Mouse (Mus musculus) erythroblast, embryonic 14.5 days (primary cell): ENCODE measurements around the gene Bahcc1. TPM values are rescaled to one million over a fixed set of nuclear protein-coding genes. Genes with fewer than 3 reads are reported as not detected.

ENCODE experiments used
- H3K27me3 ChIP-seq: 2 replicates; pipeline ENCODE4 v1.6.1; 2012; ENCODE audit warnings: inconsistent platforms; ENCODE audit not compliant: control insufficient read depth
- H3K36me3 ChIP-seq: 2 replicates; pipeline ENCODE4 v1.6.1; 2012; ENCODE audit warnings: mild to moderate bottlenecking, inconsistent platforms; ENCODE audit not compliant: control insufficient read depth
- H3K4me1 ChIP-seq: 2 replicates; pipeline ENCODE4 v1.6.1; 2012; ENCODE audit warnings: inconsistent platforms; ENCODE audit not compliant: control insufficient read depth
- H3K4me3 ChIP-seq: replicated peaks from 2 replicates; pipeline ENCODE3; 2012; ENCODE audit warnings: moderate library complexity, mild to moderate bottlenecking, inconsistent platforms
- H3K9me3 ChIP-seq: 2 replicates; pipeline ENCODE4 v1.6.1; 2012; ENCODE audit warnings: low read length, inconsistent platforms, mixed read lengths; ENCODE audit not compliant: control insufficient read depth
- GATA1 ChIP-seq: IDR thresholded peaks from 2 replicates; pipeline ENCODE4 v1.6.1; 2012; ENCODE audit warnings: low read length, inconsistent platforms, mixed read lengths
- TAL1 ChIP-seq: IDR thresholded peaks from 3 replicates; pipeline ENCODE4 v1.6.1; 2012; ENCODE audit warnings: low read length, inconsistent platforms, mixed read lengths
- polyA plus RNA-seq: library from polyadenylated mRNA; stranded (reverse); fragments of >175 nt; gene quantifications from 2 replicates; pipeline ENCODE4 v1.2.3, GENCODE M21; 2012

The Bahcc1 gene
- polyA plus RNA-seq, 1 experiment, result 0.21 TPM

- Histone ChIP-seq H3K36me3 (no peaks in the 10 kb centered on the region), H3K27me3 (peaks cover 32% of the 10 kb centered on the region), H3K4me1 (peaks cover 59% of the 10 kb centered on the region), H3K4me3 (peak overlapping the region; percentile 66), H3K9me3 (peaks cover 2% of the 10 kb centered on the region; the same call in 1 of the 2 replicates)
- TF ChIP-seq GATA1 (no peak), TAL1 (no peak)
These were observed 78.8 kb downstream of the Bahcc1 start for GRCm38 (mm10) chr11:120311561-120311960.

GRCm38 (mm10) chr11:120312069-120312468 lies 79.3 kb downstream of the Bahcc1 start:
- H3K9me3 ChIP-seq, result peaks cover 2% of the 10 kb centered on the region; the same call in 1 of the 2 replicates
- no peaks in the 10 kb centered on the region for H3K36me3 ChIP-seq
- peaks cover 27% of the 10 kb centered on the region for H3K27me3 ChIP-seq
- TF ChIP-seq TAL1, result no peak
- TF ChIP-seq GATA1, result no peak
- no peak overlapping the region for H3K4me3 ChIP-seq
- peaks cover 59% of the 10 kb centered on the region for H3K4me1 ChIP-seq

- Histone ChIP-seq H3K27me3 (peaks cover 11% of the 10 kb centered on the region), H3K36me3 (no peaks in the 10 kb centered on the region), H3K4me1 (peaks cover 49% of the 10 kb centered on the region), H3K9me3 (peaks cover under 1% of the 10 kb centered on the region; the same call in 1 of the 2 replicates), H3K4me3 (no peak overlapping the region)
- TF ChIP-seq GATA1 (no peak), TAL1 (no peak)
These were observed 81.3 kb downstream of the Bahcc1 start for GRCm38 (mm10) chr11:120313906-120314685.

- no peaks in the 10 kb centered on the region for H3K9me3 ChIP-seq
- TF ChIP-seq TAL1 (no peak), GATA1 (no peak)
- peaks cover 49% of the 10 kb centered on the region for H3K4me1 ChIP-seq
- peak overlapping the region; percentile 65 for H3K4me3 ChIP-seq
- peaks cover 8% of the 10 kb centered on the region for H3K27me3 ChIP-seq
- H3K36me3 ChIP-seq, result no peaks in the 10 kb centered on the region
These were observed 82.1 kb downstream of the Bahcc1 start for GRCm38 (mm10) chr11:120314721-120315415.

GRCm38 (mm10) chr11:120315416-120315761 lies 82.6 kb downstream of the Bahcc1 start:
- Histone ChIP-seq H3K36me3 (no peaks in the 10 kb centered on the region), H3K27me3 (peaks cover 4% of the 10 kb centered on the region), H3K9me3 (peaks cover 4% of the 10 kb centered on the region), H3K4me1 (peaks cover 46% of the 10 kb centered on the region), H3K4me3 (peak overlapping the region; percentile 65)
- TF ChIP-seq TAL1 (no peak), GATA1 (no peak)

GRCm38 (mm10) chr11:120315832-120316689 lies 83.3 kb downstream of the Bahcc1 start:
- no peak for TF ChIP-seq GATA1
- peaks cover 39% of the 10 kb centered on the region for H3K4me1 ChIP-seq

GRCm38 (mm10) chr11:120316690-120317254 lies 84.0 kb downstream of the Bahcc1 start:
- peak; percentile 46 for TF ChIP-seq GATA1
- TF ChIP-seq TAL1, result no peak
- H3K4me3 ChIP-seq, result peak overlapping the region; percentile 65
- H3K27me3 ChIP-seq, result no peaks in the 10 kb centered on the region
- H3K4me1 ChIP-seq, result peaks cover 32% of the 10 kb centered on the region
- no peaks in the 10 kb centered on the region for H3K36me3 ChIP-seq
- H3K9me3 ChIP-seq, result peaks cover 6% of the 10 kb centered on the region

More at GRCm38 (mm10) chr11:120315832-120316689, 83.3 kb downstream of the Bahcc1 start:
- Histone ChIP-seq H3K4me3 (peak overlapping the region; percentile 65), H3K27me3 (no peaks in the 10 kb centered on the region), H3K9me3 (peaks cover 6% of the 10 kb centered on the region), H3K36me3 (no peaks in the 10 kb centered on the region)

GRCm38 (mm10) chr11:120317456-120317855 lies 84.7 kb downstream of the Bahcc1 start:
- Histone ChIP-seq H3K36me3 (no peaks in the 10 kb centered on the region), H3K4me1 (peaks cover 31% of the 10 kb centered on the region), H3K27me3 (no peaks in the 10 kb centered on the region), H3K9me3 (peaks cover 6% of the 10 kb centered on the region), H3K4me3 (no peak overlapping the region)
- no peak for TF ChIP-seq GATA1
- TF ChIP-seq TAL1, result no peak
